Mouse (Mus musculus): Measurements from ENCODE around the gene Degs2. TPM values are rescaled to one million over a fixed set of nuclear protein-coding genes. Genes with fewer than 3 reads are reported as not detected.

The Degs2 gene
- polyA plus RNA-seq, 1 experiment: 0.11 TPM

GRCm38 (mm10) chr12:108632501-108632900 lies 69.6 kb downstream of the Degs2 start:
- H3ac ChIP-seq (ENCODE audit: control insufficient read depth, insufficient read length): no peak overlapping the region
- H3K27me3 ChIP-seq (ENCODE audit: control insufficient read depth, insufficient read depth, insufficient read length): no peaks in the 10 kb centered on the region
- TF ChIP-seq E2F4 (IDR thresholded peaks at IDR 0.05; ENCODE audit: insufficient read depth) (no peak), MAX (IDR thresholded peaks at IDR 0.05; ENCODE audit: low read depth) (no peak), USF1 (IDR thresholded peaks at IDR 0.05; ENCODE audit: low read depth) (no peak), MYOG (IDR thresholded peaks at IDR 0.05; ENCODE audit: control insufficient read depth in 1 of 3, insufficient read depth in 1 of 3, insufficient read length in 2 of 3, low read depth in 2 of 3) (no peak), TCF12 (IDR thresholded peaks at IDR 0.05; ENCODE audit: insufficient read depth, poor library complexity, severe bottlenecking) (no peak), MYOD1 (IDR thresholded peaks at IDR 0.05; ENCODE audit: control insufficient read depth in 1 of 3, insufficient read length in 2 of 3, low read depth in 2 of 3) (no peak), POLR2AphosphoS2 (IDR thresholded peaks at IDR 0.05; ENCODE audit: insufficient read length, low read depth) (no peak), CEBPB (IDR thresholded peaks at IDR 0.05; ENCODE audit: insufficient read depth, poor library complexity, severe bottlenecking) (no peak), TCF3 (IDR thresholded peaks at IDR 0.05; ENCODE audit: insufficient read length, low read depth) (no peak), POLR2A (IDR thresholded peaks at IDR 0.05; ENCODE audit: insufficient read length, low read depth) (no peak), SRF (IDR thresholded peaks at IDR 0.05; ENCODE audit: control insufficient read depth, insufficient read length, low read depth) (no peak), REST (IDR thresholded peaks at IDR 0.05; ENCODE audit: insufficient read depth, insufficient read length) (no peak)
- H3K4me3 ChIP-seq: no peak overlapping the region
- peaks cover 9% of the 10 kb centered on the region for H3K79me2 ChIP-seq (ENCODE audit: control insufficient read depth, insufficient read depth)
- H3K4me2 ChIP-seq (ENCODE audit: low read depth): no peak overlapping the region
- H3K36me3 ChIP-seq (ENCODE audit: control insufficient read depth, insufficient read depth): no peaks in the 10 kb centered on the region

GRCm38 (mm10) chr12:108630741-108631688 lies 71.1 kb downstream of the Degs2 start:
- Histone ChIP-seq H3K4me2 (ENCODE audit: low read depth) (no peak overlapping the region), H3K4me3 (no peak overlapping the region), H3K36me3 (ENCODE audit: control insufficient read depth, insufficient read depth) (no peaks in the 10 kb centered on the region), H3K27me3 (ENCODE audit: control insufficient read depth, insufficient read depth, insufficient read length) (no peaks in the 10 kb centered on the region), H3ac (ENCODE audit: control insufficient read depth, insufficient read length) (no peak overlapping the region), H3K79me2 (ENCODE audit: control insufficient read depth, insufficient read depth) (peaks cover 9% of the 10 kb centered on the region)
- no peak for TF ChIP-seq POLR2AphosphoS2 (IDR thresholded peaks at IDR 0.05; ENCODE audit: insufficient read length, low read depth)

DNA sequence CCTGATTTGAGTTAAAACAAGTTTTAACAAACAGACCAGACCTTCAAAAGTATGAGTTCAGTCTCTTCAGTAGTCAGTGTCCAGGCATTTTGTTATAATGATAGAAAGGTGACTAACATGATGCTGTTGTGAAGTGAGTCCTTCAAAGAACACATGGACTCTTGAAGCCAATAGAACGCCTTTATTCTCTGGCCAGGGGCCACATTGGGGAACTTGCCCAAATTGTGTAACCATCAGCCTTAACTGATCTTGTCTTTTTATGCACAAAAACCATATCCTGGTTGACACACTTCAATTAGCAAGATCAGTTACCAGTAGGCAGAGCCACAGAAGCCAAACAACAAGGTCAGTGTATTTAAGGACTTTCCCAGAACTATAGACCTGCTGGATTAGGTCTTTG lies 72.6 kb downstream of the Degs2 start:
- Histone ChIP-seq H3K36me3 (ENCODE audit: control insufficient read depth, insufficient read depth) (no peaks in the 10 kb centered on the region), H3K4me2 (ENCODE audit: low read depth) (no peak overlapping the region), H3K4me3 (no peak overlapping the region), H3ac (ENCODE audit: control insufficient read depth, insufficient read length) (no peak overlapping the region), H3K27me3 (ENCODE audit: control insufficient read depth, insufficient read depth, insufficient read length) (no peaks in the 10 kb centered on the region), H3K79me2 (ENCODE audit: control insufficient read depth, insufficient read depth) (peaks cover 9% of the 10 kb centered on the region)
- TF ChIP-seq MYOD1 (IDR thresholded peaks at IDR 0.05; ENCODE audit: control insufficient read depth in 1 of 3, insufficient read length in 2 of 3, low read depth in 2 of 3) (no peak), TCF12 (IDR thresholded peaks at IDR 0.05; ENCODE audit: insufficient read depth, poor library complexity, severe bottlenecking) (no peak), TCF3 (IDR thresholded peaks at IDR 0.05; ENCODE audit: insufficient read length, low read depth) (no peak), MYOG (IDR thresholded peaks at IDR 0.05; ENCODE audit: control insufficient read depth in 1 of 3, insufficient read depth in 1 of 3, insufficient read length in 2 of 3, low read depth in 2 of 3) (no peak), SRF (IDR thresholded peaks at IDR 0.05; ENCODE audit: control insufficient read depth, insufficient read length, low read depth) (no peak), E2F4 (IDR thresholded peaks at IDR 0.05; ENCODE audit: insufficient read depth) (no peak), REST (IDR thresholded peaks at IDR 0.05; ENCODE audit: insufficient read depth, insufficient read length) (no peak), CEBPB (IDR thresholded peaks at IDR 0.05; ENCODE audit: insufficient read depth, poor library complexity, severe bottlenecking) (no peak), POLR2AphosphoS2 (IDR thresholded peaks at IDR 0.05; ENCODE audit: insufficient read length, low read depth) (no peak), USF1 (IDR thresholded peaks at IDR 0.05; ENCODE audit: low read depth) (no peak), POLR2A (IDR thresholded peaks at IDR 0.05; ENCODE audit: insufficient read length, low read depth) (no peak), MAX (IDR thresholded peaks at IDR 0.05; ENCODE audit: low read depth) (no peak)

Other genes starting within 250 kb of the Degs2 start
- 71.5 TPM for gene Evl, start 147.6 kb downstream of the Degs2 start, polyA plus RNA-seq (2012; fragmentation: generic; extraction: Trizol)
- 15.3 TPM for gene Yy1, start 90.7 kb upstream of the Degs2 start, polyA plus RNA-seq (2012; fragmentation: generic; extraction: Trizol)
- gene Slc25a29, start 133.6 kb upstream of the Degs2 start, polyA plus RNA-seq (2012; fragmentation: generic; extraction: Trizol): 20.9 TPM
- 3.6 TPM for gene Slc25a47, start 133.7 kb upstream of the Degs2 start, polyA plus RNA-seq (2012; fragmentation: generic; extraction: Trizol)
- gene Wdr25, start 191.3 kb upstream of the Degs2 start, polyA plus RNA-seq (2012; fragmentation: generic; extraction: Trizol): 14.0 TPM
- gene Wars, start 191.9 kb upstream of the Degs2 start, polyA plus RNA-seq (2012; fragmentation: generic; extraction: Trizol): 180 TPM

Data from myocyte (in vitro differentiated cells).